Mouse (Mus musculus): ENCODE measurements at regions not wholly inside any gene's neighbourhood (a gene's known extent, or its start where the extent isn't known, plus 50 kb on each side); places are given as distances from the start of the nearest gene placed in this dataset.

DNA sequence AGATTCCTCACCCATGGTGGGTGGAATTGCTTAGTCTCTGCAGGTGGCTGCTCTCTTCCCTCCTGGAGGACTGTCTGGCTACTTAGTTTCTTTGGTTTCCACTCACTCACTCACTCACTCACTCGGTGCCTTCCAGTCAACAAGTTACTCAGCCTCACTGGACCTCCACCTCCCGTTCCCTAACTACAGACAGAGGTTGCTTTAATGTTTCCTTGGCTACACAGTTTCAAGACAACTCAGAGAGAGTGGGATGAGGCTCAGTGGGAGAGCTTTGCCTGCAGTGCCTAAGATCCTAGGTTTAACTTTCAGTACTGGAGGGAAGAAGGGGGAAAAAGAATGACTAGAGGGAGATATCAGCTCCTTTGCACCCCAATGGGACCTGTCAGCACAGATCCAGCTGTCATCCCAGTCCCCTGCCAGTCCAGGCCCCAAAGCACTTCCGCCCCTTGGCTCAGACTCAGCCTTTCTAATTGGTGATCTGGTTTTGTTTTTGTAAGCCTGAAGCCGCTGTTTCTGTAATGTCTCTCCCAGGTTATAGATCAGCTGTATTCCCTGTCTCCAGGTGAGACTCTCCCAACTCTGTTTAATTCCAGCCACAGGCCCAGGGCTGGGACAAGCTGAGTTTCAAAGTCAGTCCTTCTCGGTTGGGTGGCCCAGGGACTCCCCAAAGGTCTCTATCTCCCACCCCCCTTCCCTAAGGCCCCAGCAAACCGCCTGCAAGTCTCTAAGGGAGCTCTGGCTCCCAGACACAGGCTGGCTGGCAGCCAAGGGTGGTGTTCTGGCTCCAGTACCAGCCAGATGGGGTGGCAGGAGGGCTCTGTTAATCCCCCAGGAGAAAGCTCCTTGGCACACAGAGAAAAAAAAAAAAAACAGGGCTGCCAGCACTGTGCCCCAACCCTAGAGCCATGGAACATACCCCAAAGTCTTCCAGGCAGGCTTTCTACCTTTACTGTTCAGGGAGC is 60.5 kb upstream of the Cdon start:
- DNase-seq (ENCODE audit: low spot score), result peak; percentile 45

DNA sequence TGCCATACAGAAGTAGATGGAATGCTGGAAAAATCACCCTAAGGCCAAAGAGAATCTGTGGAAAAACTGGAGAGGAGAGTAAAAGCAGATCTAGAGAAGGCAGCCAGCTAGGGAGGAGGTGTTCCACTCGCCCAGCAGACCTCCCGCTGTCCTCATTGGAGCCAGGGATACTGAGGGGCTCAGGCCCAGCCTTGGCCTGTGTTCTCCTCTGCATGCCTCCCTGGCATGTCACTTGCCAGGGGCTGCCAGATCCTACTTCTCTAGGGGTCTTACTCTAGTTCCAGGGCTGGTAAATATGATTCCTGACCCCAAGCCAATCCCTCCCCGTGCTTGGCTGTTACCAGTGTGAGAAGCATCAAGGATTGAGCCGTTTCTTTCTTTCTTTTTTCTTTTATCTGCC is 59.5 kb upstream of the Cdon start:
- DNase-seq (ENCODE audit: low spot score), result no peak

DNA sequence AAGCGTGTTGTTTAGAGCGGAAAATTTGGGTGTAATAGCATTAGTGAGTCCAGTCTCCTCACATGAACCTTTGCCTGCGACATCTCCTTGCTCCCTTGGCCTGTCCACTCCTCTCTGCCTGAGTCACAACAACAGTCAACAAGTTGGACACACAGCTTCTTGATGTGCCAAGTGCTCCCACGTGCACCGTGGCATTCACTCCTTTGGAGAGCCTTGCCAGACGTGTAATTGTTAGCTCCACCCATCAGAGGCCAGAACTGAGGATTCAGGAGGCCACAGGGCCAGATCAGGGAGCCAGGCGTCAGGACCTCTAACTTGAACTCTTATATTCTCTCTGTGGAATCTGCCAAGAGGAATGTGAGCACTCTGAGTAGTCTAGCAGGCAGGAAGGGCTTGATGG is 58.7 kb upstream of the Cdon start:
- DNase-seq (ENCODE audit: low spot score), result peak; percentile 92

DNA sequence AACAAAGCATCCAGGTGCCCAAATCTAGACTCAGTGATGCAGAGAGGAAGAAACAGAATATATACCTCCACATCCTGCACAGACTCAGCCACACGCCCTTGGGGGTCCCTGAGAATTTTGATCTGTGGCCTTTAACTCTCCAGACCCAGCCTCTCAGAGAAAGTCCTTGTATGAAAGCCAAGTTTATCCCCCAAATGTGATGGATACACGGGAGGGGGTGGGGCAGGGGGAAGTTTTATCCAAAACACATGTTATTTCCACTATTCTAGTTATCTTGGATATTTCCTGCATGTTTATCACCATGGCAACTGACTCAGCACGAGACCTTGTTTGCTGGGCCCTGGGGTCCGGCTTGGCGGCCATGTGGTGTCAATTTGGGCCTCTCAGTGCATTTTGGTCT is 57.8 kb upstream of the Cdon start:
- DNase-seq (ENCODE audit: low spot score), result no peak

DNA sequence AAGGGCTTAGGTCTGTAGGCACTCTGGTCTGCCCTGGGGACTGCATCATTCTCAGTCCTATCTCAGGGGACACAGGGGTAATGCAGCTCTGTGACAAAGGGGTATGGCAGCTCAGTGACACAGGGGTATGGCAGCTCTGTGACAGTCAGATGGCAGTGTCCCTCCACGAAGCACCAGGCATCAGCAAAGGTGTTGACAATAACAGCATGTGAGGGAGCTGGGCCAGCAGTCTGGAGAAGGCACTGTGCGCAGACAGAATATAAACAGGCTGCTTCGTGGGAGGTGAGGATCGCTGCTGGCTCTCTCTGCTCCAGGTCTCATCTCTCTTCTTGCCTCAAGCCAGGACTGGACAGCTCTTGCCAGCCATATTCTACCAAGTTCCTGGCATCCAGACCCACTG is 57.0 kb upstream of the Cdon start:
- no peak for DNase-seq (ENCODE audit: low spot score)

DNA sequence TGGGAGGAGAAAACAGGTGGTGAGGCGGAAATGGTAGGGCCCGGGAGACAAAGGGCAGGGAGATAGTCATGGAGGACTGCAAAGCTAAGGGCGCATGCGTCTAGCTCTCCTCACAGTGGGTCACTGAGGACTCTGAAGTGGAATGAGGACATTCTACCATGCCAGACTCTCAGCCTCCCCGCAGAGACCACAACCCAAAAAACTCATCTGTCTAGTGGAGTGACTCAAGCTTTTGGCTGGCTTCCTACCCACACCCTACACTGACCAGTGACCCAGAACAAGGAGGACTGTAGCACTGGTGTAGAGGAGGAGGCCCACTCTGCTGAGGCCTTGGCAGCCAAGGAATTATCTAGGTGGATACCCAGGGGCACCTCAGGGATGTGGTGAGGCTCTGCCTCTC is 55.0 kb upstream of the Cdon start:
- no peak for DNase-seq (ENCODE audit: low spot score)

DNA sequence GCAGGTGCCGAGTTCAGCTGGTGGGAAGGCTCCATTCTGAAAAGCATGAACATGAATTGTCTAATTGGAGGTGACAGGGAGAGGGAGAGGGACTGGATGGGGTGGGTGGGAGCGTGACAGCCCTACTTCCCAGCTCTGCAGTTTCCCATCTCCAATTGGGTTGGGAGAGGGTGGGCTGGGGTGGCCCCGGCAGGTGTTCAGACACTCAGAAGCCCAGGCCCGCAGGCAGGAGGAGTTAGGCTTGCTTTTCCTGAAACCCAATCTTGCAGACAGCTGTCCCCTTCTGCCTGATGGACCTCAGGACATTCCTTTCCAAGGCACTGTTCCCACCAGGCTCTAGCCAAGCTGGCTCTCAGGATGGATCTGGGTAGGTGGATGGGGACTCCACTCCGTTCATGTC is 51.9 kb upstream of the Cdon start:
- DNase-seq (ENCODE audit: low spot score), result no peak

DNA sequence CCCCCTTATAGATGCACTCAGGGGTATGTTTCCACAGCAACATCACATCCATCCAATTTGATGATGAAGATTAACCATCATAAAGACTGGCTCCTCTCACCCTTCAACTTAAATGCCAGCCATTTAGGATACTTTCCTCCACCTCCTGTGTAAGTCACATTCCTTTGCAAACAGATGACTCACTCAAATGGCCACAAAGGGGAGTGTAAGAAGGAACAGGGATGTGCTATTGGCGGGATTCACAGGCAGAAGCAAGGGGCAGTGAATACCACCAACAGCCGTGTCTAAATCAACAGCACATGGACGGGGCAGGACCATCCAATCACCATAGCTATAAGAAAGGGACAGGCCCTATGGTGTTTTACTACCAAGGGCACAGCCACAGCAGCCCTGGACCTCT is 50.9 kb upstream of the Cdon start:
- DNase-seq (ENCODE audit: low spot score), result no peak

DNA sequence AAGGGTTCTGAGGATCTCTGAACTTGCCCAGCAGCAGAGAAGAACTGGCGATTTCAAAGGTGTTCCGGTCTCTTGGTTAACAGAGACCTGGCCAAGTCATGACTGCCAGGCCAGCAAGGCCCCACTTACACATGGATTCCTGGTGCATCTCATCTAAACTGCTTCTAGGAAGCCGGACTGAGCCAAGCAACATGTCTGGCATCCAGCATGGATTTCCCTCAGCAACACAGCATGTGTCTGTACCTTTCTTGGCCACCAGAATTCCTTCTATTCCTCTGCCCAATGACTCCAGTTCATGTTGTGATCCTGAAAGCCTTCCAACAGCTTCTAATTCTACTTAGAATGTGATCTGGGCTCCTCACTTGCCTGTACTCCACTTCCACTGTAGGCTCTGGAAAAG is 50.0 kb upstream of the Cdon start:
- DNase-seq (ENCODE audit: low spot score), result no peak

Measured in adipocyte (in vitro differentiated cells).